Mouse (Mus musculus): ENCODE measurements around the gene Prkag2. TPM values are rescaled to one million over a fixed set of nuclear protein-coding genes. Genes with fewer than 3 reads are reported as not detected.
"Not testable (repeated sequence)": the region's sequence is repeated elsewhere in the genome, so short reads cannot be mapped to it uniquely, and the experiment has no call there.

The Prkag2 gene
- total RNA-seq, 2 experiments from 2014 or later = 113 to 118 TPM

DNA sequence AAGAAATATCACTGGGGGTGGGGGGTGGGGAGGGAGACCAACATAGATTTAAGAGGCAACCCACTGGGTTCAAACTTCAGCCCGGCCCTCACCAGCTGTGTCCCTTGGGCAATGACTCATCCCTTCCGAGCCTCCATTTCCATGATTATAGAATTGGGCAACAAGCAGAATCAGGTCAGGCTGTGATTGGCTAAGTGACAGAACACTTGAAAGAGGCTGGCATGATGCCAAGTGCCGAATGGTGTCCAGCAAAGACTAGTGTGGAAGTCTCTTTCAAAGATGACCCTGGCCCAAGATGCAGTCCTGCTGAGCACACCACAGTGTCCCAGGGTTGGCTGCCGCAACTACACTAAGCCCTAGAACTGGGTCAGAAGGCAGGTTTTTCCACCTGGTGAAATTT, 14.2 kb downstream of the Prkag2 start:
- peak; percentile 54 to 63 for DNase-seq (ENCODE audit: extremely low spot score in 1 of 2, low spot score in 2 of 2)
- TF ChIP-seq CTCF (IDR thresholded peaks at IDR 0.05) = no peak
- H3K27ac ChIP-seq = peak overlapping the region; percentile 86
- H3K4me3 ChIP-seq = no peak overlapping the region
- intact Hi-C loops (cut with DNase I) = loop anchor here (1.0 to 10.0 kb wide), 4 partner anchors 32 to 244 kb away; partner anchors contain the start of gene Rheb

DNA sequence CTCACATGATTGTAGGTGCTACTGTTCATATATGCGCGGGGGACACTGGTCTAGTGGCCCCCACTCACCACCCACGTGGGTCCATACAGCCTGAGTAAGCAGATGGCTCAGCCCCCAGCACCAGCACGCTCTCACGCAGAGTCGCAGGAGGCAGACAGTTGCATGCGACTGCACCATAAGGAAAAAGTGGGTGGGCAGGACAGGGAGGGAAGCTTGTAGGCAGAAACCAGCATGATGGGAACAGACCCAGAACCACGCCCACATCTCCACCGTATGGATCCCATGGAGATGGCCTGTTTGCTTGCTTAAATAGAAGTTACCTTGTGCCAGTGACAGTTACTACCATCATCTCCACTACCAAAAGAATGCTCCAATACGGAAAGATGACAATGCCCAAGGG, 15.3 kb downstream of the Prkag2 start:
- no peak for TF ChIP-seq CTCF (IDR thresholded peaks at IDR 0.05)
- Histone ChIP-seq H3K27ac (peak overlapping the region; percentile 86), H3K4me3 (no peak overlapping the region)
- DNase-seq (ENCODE audit: extremely low spot score in 1 of 2, low spot score in 2 of 2) = peak; percentile 71 to 81
- intact Hi-C loops (cut with DNase I) = loop anchor here (1.0 to 10.0 kb wide), 5 partner anchors 14 to 243 kb away; partner anchors contain the start of gene Rheb

DNA sequence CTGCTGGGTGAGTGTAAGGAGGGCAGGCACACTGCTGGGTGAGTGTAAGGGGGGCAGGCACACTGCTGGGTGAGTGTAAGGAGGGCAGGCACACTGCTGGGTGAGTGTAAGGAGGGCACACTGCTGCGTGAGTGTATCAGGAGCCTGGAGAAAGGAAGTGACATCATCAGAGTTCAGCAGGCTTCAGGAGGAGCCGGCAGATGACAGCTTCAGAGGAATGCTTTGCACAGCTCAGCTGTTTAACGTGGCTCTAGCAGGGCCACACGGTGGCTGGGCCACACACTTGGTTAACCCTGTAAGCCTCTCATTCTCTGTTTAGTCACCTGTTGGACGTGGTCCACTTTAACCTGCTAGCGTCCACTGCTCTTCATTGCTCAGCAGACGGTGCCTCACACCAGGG, 16.6 kb downstream of the Prkag2 start:
- DNase-seq (ENCODE audit: extremely low spot score in 1 of 2, low spot score in 2 of 2) = no peak
- intact Hi-C loops (cut with DNase I) = loop anchor here (2.0 to 10.0 kb wide), 3 partner anchors 15 to 211 kb away; no protein-coding TSS in a partner anchor
- TF ChIP-seq CTCF (IDR thresholded peaks at IDR 0.05) = no peak
- Histone ChIP-seq H3K27ac (peak overlapping the region; percentile 50; the same call in 1 of the 2 replicates), H3K4me3 (no peak overlapping the region)

DNA sequence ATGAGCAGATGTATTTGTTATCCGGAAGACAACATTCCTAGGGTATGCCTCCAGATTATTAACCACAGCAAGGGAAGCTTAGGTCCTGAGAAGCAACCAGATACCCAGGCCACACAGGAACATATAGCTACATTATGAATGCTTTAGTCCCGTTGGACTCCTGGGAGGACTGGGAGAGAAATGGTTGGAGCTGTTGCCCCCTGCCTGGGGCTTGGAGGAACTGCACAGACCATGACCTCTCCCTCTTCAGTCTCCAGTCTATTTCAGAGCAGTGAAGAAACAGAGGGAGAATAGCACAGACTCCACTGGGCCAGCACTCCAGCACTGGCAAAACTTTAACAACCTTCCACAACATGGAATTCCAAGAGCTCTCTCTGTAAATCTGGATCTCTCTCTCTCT, 17.9 kb downstream of the Prkag2 start:
- intact Hi-C loops (cut with DNase I) = loop anchor here (5.0 to 10.0 kb wide), 2 partner anchors 55 to 212 kb away; no protein-coding TSS in a partner anchor
- Histone ChIP-seq H3K27ac (peak overlapping the region; percentile 82), H3K4me3 (no peak overlapping the region)
- peak; percentile 69 for TF ChIP-seq CTCF (IDR thresholded peaks at IDR 0.05)
- no peak for DNase-seq (ENCODE audit: extremely low spot score in 1 of 2, low spot score in 2 of 2)

DNA sequence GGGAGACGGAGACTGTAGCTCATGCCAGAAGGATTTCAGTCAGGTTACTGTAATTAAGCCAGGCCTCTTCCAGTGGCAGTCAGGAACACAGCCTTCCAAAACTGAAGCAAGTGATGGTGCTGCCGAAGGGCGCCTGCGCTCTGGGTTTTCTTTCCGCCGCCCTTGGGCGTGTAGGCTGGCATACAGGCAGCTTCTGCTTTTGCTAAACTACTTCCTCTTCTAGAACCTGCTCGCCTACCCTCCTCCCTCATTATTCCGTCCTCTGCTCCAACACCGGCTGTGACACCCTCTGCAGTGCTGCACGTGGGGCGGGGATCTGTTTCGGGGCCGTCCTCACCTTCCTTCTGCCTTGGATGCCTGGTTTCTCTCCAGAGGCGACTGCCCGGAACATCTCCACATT, 18.9 kb downstream of the Prkag2 start:
- peak; percentile 59 to 67 for DNase-seq (ENCODE audit: extremely low spot score in 1 of 2, low spot score in 2 of 2)
- H3K27ac ChIP-seq = peak overlapping the region; percentile 82
- intact Hi-C loops (cut with DNase I) = loop anchor here (2.0 to 10.0 kb wide), 4 partner anchors 23 to 213 kb away; no protein-coding TSS in a partner anchor

DNA sequence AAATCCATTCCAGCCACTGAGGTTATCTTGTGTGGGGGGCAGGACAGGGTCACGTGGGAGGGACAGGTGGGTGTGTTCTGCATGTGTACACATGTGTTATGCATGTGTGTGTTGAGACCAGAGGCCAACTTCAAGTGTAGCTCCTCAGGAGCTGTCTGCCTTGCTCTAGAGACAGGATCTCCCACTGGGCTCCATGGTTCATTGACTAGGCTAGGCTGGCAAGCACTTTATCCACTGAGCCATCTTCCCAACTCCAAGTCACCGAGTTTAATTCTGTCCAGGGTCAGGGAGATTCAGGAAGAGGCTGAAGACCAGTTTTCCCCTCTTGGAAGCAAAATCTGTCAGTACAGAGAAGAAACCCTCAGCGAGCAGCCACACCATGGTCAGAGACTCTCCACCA, 19.4 kb downstream of the Prkag2 start:
- TF ChIP-seq CTCF (IDR thresholded peaks at IDR 0.05) = no peak
- Histone ChIP-seq H3K27ac (peak overlapping the region; percentile 82), H3K4me3 (no peak overlapping the region)
- intact Hi-C loops (cut with DNase I) = loop anchor here (2.0 to 10.0 kb wide), 4 partner anchors 22 to 214 kb away; no protein-coding TSS in a partner anchor
- no peak for DNase-seq (ENCODE audit: extremely low spot score in 1 of 2, low spot score in 2 of 2)

More for the DNA sequence above, 18.9 kb downstream of the Prkag2 start:
- no peak for TF ChIP-seq CTCF (IDR thresholded peaks at IDR 0.05)
- no peak overlapping the region for H3K4me3 ChIP-seq

DNA sequence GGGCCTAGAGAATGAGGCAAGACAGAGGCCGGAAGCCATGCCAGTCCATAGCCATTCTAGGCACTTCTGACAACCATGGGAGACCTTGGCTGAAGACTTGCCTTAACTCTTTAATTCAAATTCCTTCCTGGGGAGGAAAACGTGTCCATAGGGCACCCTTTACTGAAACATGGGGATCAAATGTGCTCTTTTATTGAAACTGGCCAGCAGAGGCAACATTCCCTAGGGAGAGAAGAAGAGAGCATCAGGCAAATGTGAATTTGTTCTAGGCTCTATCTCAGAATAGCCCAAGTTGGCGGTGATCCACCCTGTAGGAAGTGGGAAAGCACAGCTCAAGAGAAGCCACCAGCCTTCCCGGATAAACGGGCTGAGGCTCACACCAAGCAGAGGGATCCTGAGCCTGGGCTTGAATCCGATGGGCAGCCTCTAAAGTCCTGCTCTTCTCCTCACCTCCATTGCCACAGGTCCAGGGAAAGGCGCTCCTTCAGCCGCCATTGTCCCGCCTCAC, 19.9 kb downstream of the Prkag2 start:
- intact Hi-C loops (cut with DNase I) = loop anchor here (2.0 to 10.0 kb wide), 4 partner anchors 22 to 214 kb away; no protein-coding TSS in a partner anchor
- no peak overlapping the region for H3K4me3 ChIP-seq
- TF ChIP-seq CTCF (IDR thresholded peaks at IDR 0.05) = peak; percentile 51
- peak in 1 of 2 experiments; percentile 71 for DNase-seq (ENCODE audit: extremely low spot score in 1 of 2, low spot score in 2 of 2)
- peak overlapping the region; percentile 82 for H3K27ac ChIP-seq

DNA sequence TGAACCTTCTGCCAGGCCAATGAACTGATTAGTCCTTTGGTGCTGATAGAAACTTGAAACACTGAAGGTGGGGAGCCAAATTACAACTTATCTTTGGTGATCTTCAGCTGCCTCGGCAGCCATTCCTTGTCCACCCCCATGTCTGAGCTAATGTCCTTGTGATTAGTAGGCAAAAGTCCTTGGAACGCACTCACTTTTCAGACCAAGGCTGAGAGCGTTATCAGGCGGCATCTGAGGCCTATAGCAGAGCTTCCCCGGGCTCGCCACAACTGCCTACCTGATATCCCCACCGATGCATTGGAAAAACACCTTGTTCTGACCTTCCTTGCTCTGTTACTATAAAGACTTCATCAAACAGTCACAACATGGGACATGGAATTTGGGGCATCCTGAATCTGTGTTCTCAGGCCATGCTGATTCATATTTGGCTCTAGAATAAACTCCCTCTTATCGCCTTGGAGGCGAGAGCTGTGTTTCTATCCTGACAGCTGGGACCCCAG, 20.6 kb downstream of the Prkag2 start:
- TF ChIP-seq CTCF (IDR thresholded peaks at IDR 0.05) = no peak
- H3K27ac ChIP-seq = peak overlapping the region; percentile 77
- no peak for DNase-seq (ENCODE audit: extremely low spot score in 1 of 2, low spot score in 2 of 2)
- H3K4me3 ChIP-seq = no peak overlapping the region
- intact Hi-C loops (cut with DNase I) = loop anchor here (2.0 to 10.0 kb wide), 4 partner anchors 21 to 215 kb away; no protein-coding TSS in a partner anchor

DNA sequence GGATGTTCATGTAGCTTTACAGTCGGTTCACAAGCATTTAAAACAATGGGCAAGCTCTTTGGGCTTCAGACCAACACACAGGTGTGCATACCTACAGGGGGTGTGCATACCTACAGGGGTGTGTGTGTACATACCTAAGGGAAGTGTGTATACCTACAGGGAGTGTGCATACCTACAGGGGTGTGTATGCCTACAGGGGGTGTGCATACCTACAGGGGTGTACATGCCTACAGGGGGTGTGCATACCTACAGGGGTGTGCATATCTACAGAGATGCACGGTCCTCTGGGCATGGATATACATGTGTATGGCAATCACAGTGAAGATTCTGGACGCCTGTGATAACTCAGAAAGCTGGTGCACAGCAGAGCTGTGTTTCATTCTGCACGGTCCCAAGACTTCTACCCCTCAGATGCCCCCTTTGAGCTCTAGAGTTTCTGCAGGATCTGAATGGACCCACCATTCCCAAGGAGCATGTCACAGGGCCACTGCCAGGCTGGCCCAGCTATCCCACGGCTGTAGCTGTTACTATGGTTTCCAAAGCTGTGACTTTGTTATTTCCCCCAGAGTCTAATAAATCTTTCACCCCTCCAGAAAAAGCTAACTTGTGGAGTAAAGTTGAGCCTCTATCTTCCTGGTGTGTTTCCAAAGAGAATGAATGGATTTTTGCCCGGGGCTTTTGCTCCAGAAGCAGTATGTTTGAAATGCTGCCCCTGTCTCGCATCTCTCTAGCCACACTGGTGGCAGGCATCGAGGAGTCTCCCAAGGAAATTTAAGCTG, 22.4 kb downstream of the Prkag2 start:
- DNase-seq (ENCODE audit: extremely low spot score in 1 of 2, low spot score in 2 of 2) = no peak
- TF ChIP-seq CTCF (IDR thresholded peaks at IDR 0.05) = no peak
- intact Hi-C loops (cut with DNase I) = no loop called here
- no peak overlapping the region for H3K4me3 ChIP-seq
- no peak overlapping the region for H3K27ac ChIP-seq

DNA sequence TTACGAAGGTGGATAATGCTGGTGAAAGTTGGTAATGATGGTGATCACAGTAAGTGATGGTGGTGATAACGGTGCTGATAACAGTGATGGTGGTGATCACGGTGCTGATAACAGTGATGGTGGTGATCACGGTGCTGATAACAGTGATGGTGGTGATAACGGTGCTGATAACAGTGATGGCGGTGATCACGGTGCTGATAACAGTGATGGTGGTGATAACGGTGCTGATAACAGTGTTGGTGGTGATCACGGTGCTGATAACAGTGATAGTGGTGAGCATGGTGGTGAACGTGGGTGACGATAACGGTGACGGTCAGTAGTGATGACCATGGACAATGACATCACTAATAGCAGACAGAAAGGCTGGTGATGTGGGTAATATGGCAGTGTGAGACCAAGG, 23.2 kb downstream of the Prkag2 start:
- H3K27ac ChIP-seq; DNase-seq (ENCODE audit: extremely low spot score in 1 of 2, low spot score in 2 of 2); H3K4me3 ChIP-seq; intact Hi-C loops (cut with DNase I): not testable (repeated sequence)

DNA sequence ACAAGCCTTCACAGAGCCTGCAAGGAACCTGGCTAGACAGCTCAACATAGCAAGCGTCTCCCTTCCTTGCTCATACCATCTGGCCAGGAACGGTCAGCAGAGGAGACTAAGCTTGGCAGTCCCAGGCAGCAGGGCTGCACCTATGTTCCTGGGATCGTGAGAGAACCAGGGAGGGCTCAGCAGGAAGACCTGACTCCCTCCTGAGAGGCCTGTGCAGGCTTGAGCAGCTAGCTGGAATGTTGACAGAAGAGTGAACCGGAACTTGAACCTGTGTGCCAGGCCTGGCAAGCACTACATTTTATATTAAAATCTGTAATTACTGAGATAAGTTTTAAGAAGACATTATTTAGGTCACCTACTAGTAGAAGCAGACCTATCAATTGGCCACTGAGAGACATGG, 24.8 kb downstream of the Prkag2 start:
- no peak for DNase-seq (ENCODE audit: extremely low spot score in 1 of 2, low spot score in 2 of 2)
- intact Hi-C loops (cut with DNase I) = no loop called here
- no peak for TF ChIP-seq CTCF (IDR thresholded peaks at IDR 0.05)

DNA sequence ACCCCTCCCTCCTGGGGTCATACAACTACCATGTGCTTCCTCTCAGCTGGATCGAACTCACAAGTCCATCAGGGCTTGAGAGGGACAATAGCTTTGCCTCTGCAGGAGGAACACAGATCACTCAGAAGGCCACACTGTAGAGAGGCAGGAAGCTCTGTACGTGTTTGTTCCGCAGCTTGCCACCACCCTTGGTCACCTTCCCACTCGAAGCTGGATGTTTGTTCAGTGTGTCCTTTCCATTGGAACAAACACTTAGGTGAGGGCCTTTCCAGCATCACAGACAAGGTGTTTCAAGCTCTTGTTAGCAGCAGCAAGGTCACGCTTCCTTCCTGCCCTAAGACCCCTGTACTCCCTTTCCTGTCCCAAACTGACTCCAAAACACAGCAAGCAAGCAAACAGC, 30.6 kb downstream of the Prkag2 start:
- DNase-seq (ENCODE audit: extremely low spot score in 1 of 2, low spot score in 2 of 2) = no peak
- intact Hi-C loops (cut with DNase I) = no loop called here
- TF ChIP-seq CTCF (IDR thresholded peaks at IDR 0.05) = no peak
- Histone ChIP-seq H3K4me3 (no peak overlapping the region), H3K27ac (no peak overlapping the region)

More for the DNA sequence above, 24.8 kb downstream of the Prkag2 start:
- H3K27ac ChIP-seq = no peak overlapping the region
- H3K4me3 ChIP-seq = no peak overlapping the region
